ENCODE assay signal across 9 mouse cellular contexts in the genomic region with DNA sequence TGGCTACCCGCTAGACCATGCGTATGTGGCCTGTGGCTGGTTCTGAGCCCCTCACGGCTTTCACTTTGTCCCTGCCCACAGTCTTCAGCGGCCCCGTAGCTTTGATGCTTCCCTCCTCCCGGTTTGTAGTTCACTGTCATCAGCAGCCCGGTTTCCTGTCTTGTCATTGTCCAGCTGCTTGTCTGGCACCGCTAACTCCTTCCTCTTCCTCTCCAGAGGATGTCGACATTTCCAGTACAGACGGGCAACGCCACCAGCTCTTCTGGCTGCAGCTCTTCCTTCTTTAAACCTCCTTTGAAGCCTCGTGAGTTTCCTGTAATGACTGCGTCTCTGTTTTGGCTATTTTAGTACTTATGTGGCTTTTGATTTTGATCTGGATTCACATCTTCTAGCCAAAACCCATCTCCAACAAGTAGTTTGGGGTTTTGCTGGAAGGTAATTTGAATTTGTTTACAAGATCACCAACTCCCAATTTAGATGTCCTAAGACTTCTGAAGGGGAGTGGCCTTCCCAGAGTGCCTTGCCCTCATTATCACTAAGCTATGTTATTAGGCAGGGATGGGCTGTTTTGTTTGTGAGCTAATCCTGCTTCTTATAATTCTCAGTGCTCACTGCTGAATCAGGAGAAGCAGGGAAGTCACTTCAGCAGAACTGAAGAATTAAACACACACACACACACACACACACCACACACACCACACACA.
DNase-seq lines count a peak whose midpoint lies in the region; ATAC-seq and TF ChIP-seq lines count a peak whose summit lies in the region.
"Had no signal": no experiment of that assay in that cellular context is flagged by ENCODE, and none has a peak within 500 bp of the region (broad histone marks: within the 10 kb centered on the region; RNA-seq: fewer than 3 reads in every experiment).

No protein-coding gene starts in this region.

- 58% methylated on average over 13 of the region's 13 CpGs for WGBS in kidney, embryonic 14.5 days
- 37% methylated on average over 13 of the region's 13 CpGs for WGBS in lung, embryonic 14.5 days

- H3K4me1 ChIP-seq in bone marrow macrophage, adult 2 months (ENCODE audit: control insufficient read depth, insufficient read depth, low read length) = peaks cover 66% of the 10 kb centered on the region
- H3K4me1 ChIP-seq in kidney, embryonic 14.5 days (ENCODE audit: control insufficient read depth, insufficient read depth, low read length) = no peaks in the 10 kb centered on the region
- H3K4me1 ChIP-seq in lung, embryonic 14.5 days (ENCODE audit: insufficient read depth) = peaks cover 3% of the 10 kb centered on the region; the same call in 1 of the 2 replicates
- H3K4me1 ChIP-seq: neural tube, embryonic 12.5 days had no signal

- ATAC-seq in kidney, embryonic 14.5 days (ENCODE audit: low FRiP score, low TSS enrichment) = peak; percentile 68
- peak; percentile 87 for ATAC-seq in lung, embryonic 14.5 days (ENCODE audit: insufficient read depth)

- H3K9me3 ChIP-seq in kidney, embryonic 14.5 days (ENCODE audit: control insufficient read depth, low read length) = no peaks in the 10 kb centered on the region
- H3K9me3 ChIP-seq in lung, embryonic 14.5 days (ENCODE audit: low read depth, low read length) = no peaks in the 10 kb centered on the region
- H3K9me3 ChIP-seq: neural tube, embryonic 12.5 days had no signal

- intact Hi-C loops in left cerebral cortex, postnatal 14 days (cut with DNase I) = no loop called here

- H3K36me3 ChIP-seq in kidney, embryonic 14.5 days (ENCODE audit: control insufficient read depth, insufficient read depth, low read length) = no peaks in the 10 kb centered on the region
- H3K36me3 ChIP-seq in lung, embryonic 14.5 days (ENCODE audit: insufficient read depth) = no peaks in the 10 kb centered on the region
- H3K36me3 ChIP-seq: neural tube, embryonic 12.5 days had no signal

- TF ChIP-seq CTCF in bone marrow macrophage, adult 2 months (IDR thresholded peaks at IDR 0.05; ENCODE audit: low read depth, low read length) = no peak
- no peak for TF ChIP-seq CTCF in lung, embryonic 14.5 days (IDR thresholded peaks at IDR 0.05; ENCODE audit: low read depth)

- peak overlapping the region; percentile 96 for H3K27ac ChIP-seq in bone marrow macrophage, adult 2 months (ENCODE audit: insufficient read depth, low read depth, low read length)
- H3K27ac ChIP-seq in kidney, embryonic 14.5 days (ENCODE audit: low read depth, low read length) = no peak overlapping the region; the same call in 1 of the 2 replicates
- peak overlapping the region; percentile 64 for H3K27ac ChIP-seq in lung, embryonic 14.5 days (ENCODE audit: low read depth)
- H3K27ac ChIP-seq: neural tube, embryonic 12.5 days had no signal

- no peaks in the 10 kb centered on the region for H3K27me3 ChIP-seq in kidney, embryonic 14.5 days (ENCODE audit: control insufficient read depth, insufficient read depth, low read length)
- no peaks in the 10 kb centered on the region for H3K27me3 ChIP-seq in lung, embryonic 14.5 days (ENCODE audit: insufficient read depth, low read length)
- H3K27me3 ChIP-seq: neural tube, embryonic 12.5 days had no signal

- peak overlapping the region; percentile 21; the same call in 1 of the 2 replicates for H3K4me3 ChIP-seq in bone marrow macrophage, adult 2 months (ENCODE audit: insufficient read depth, low read length)
- H3K4me3 ChIP-seq in kidney, embryonic 14.5 days (ENCODE audit: low read length) = no peak overlapping the region
- H3K4me3 ChIP-seq in lung, embryonic 14.5 days (ENCODE audit: low read depth, low read length) = no peak overlapping the region
- H3K4me3 ChIP-seq: neural tube, embryonic 12.5 days had no signal

- H3K9ac ChIP-seq in kidney, embryonic 14.5 days (ENCODE audit: low read depth, low read length) = no peak overlapping the region
- H3K9ac ChIP-seq in lung, embryonic 14.5 days = no peak overlapping the region
- H3K9ac ChIP-seq: neural tube, embryonic 12.5 days had no signal

- TF ChIP-seq POLR2A in bone marrow macrophage, adult 2 months (IDR thresholded peaks at IDR 0.05; ENCODE audit: borderline replicate concordance, low read depth, low read length) = no peak

- DNase-seq in left cerebral cortex, postnatal 14 days (ENCODE audit: low spot score in 2 of 2) = peak; percentile 43 to 64
- no peak for DNase-seq in left cerebral cortex, adult 11 months (ENCODE audit: low spot score)
- DNase-seq in heart, adult 8-10 months (ENCODE audit: low spot score) = peak; percentile 88
- peak; percentile 82 for DNase-seq in lung, embryonic 14.5 days
- DNase-seq in right cerebral cortex, postnatal 14 days = peak; percentile 26
- no peak for DNase-seq in cerebellum, adult 18-20 months

- H3K4me2 ChIP-seq in kidney, embryonic 14.5 days (replicated peaks; ENCODE audit: low read depth, low read length) = no peak overlapping the region
- H3K4me2 ChIP-seq in lung, embryonic 14.5 days = peak overlapping the region; percentile 41
- H3K4me2 ChIP-seq: neural tube, embryonic 12.5 days had no signal

Comparison
In these comparisons a context has a peak if more than half of its experiments do, and no peak if none do; other contexts are left out.
1. DNase-seq: peak in left cerebral cortex, postnatal 14 days (2 of 2), heart, adult 8-10 months (single experiment), lung, embryonic 14.5 days (single experiment) and right cerebral cortex, postnatal 14 days (single experiment); none in left cerebral cortex, adult 11 months (single experiment) and cerebellum, adult 18-20 months (0 of 2).